Mouse (Mus musculus) retina, adult 2 months (tissue): ENCODE results near the gene Sae1.
A peak's percentile ranks its signal among the peaks of the same experiment; 100 is the strongest.
"Not testable (repeated sequence)": the region's sequence is repeated elsewhere in the genome, so short reads cannot be mapped to it uniquely, and the experiment has no call there.

Experiments
- DNase-seq: peaks from one replicate; pipeline ENCODE4 v3.0.0-alpha.2; 2012; ENCODE audit warnings: low read depth, low spot score

Sae1 gene

GRCm38 (mm10) chr7:16402968-16403948, 15.7 kb upstream of the Sae1 start:
- no peak for DNase-seq

GRCm38 (mm10) chr7:16402449-16402848, 14.8 kb upstream of the Sae1 start:
- DNase-seq = no peak

GRCm38 (mm10) chr7:16401991-16402431, 14.4 kb upstream of the Sae1 start:
- no peak for DNase-seq

GRCm38 (mm10) chr7:16400689-16401611, 13.3 kb upstream of the Sae1 start, which contains the start of gene Zc3h4:
Gene Zc3h4, plus strand, starts transcription at chr7:16400910.
- peak; percentile 61 for DNase-seq

GRCm38 (mm10) chr7:16399820-16400688, 12.4 kb upstream of the Sae1 start:
- peak; percentile 97 for DNase-seq

- DNase-seq = peak; percentile 85
Observed at GRCm38 (mm10) chr7:16399098-16399819, 11.7 kb upstream of the Sae1 start.

GRCm38 (mm10) chr7:16398387-16399050, 10.9 kb upstream of the Sae1 start:
- no peak for DNase-seq

- no peak for DNase-seq
Observed at GRCm38 (mm10) chr7:16397465-16397864, 9.9 kb upstream of the Sae1 start.

GRCm38 (mm10) chr7:16395944-16396343, 8.3 kb upstream of the Sae1 start:
- no peak for DNase-seq

GRCm38 (mm10) chr7:16392923-16393322, 5.3 kb upstream of the Sae1 start:
- no peak for DNase-seq

GRCm38 (mm10) chr7:16389942-16390341, 2.3 kb upstream of the Sae1 start:
- not testable (repeated sequence) for DNase-seq

GRCm38 (mm10) chr7:16376505-16376904, 11.1 kb downstream of the Sae1 start:
- DNase-seq = no peak

- no peak for DNase-seq
Observed at GRCm38 (mm10) chr7:16374989-16375388, 12.6 kb downstream of the Sae1 start.

GRCm38 (mm10) chr7:16373719-16374118, 13.9 kb downstream of the Sae1 start:
- no peak for DNase-seq

- DNase-seq = no peak
Observed at GRCm38 (mm10) chr7:16370596-16370995, 17.0 kb downstream of the Sae1 start.

GRCm38 (mm10) chr7:16368835-16369234, 18.8 kb downstream of the Sae1 start:
- no peak for DNase-seq

- DNase-seq = no peak
Observed at GRCm38 (mm10) chr7:16366669-16367068, 20.9 kb downstream of the Sae1 start.

- DNase-seq = no peak
Observed at GRCm38 (mm10) chr7:16366133-16366646, 21.4 kb downstream of the Sae1 start.

- no peak for DNase-seq
Observed at GRCm38 (mm10) chr7:16364901-16365500, 22.6 kb downstream of the Sae1 start.
